Mouse (Mus musculus) B cell, adult 2 months (primary cell): ENCODE results near the gene Vash1.

Experiments used
- DNase-seq, 2 experiments: peaks; one replicate each; pipeline ENCODE4 v3.0.0; 2022

Gene Vash1

DNA sequence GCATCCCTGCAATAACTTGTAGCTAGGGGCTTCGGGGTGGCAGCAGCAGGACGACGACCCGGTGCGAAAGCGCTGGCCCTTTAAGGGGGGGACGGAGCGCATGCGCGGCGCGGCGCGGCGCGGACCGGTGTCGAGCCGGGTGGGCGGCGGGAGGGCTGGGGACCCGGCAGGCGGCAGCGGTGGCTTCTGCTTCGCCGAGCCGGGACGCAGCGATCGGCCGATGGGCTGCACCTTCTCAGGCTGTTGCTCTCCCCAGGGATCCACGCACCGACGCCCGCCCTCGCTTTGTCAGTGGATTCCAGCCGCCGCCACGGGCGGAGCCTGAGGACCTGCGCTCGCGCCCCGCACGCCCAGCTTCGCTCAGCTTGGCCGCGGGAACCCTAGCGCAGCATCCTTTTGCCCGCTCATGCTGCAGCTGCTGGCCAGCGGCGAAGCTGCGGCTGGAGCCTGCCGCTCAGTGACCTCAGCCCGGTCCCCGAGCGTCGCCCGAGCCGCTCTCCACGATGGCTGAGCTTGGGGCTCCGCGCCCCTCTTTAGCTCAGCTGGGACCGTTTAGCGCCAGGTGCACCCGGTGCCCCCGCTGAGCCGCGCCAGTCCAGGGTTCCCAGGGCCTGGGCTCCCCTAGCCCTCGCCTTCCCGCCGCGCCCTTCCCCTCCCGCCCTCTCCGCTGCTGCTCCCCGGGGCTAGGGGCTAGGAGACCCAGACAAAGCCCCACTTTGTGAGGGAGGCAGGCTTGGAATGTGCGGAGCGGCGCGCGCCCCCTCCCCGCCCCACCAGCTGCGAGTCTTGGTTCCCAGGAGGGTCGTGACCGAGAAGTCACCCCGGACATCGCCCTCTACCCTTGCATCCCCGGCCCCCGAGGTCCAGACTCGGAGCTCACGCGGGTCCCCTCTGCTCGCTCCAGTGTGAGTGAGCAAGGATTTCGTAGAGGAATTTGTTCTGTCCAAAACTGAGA lies at the start of gene Vash1:
TSS of gene Vash1 (plus strand) at position 110 of the 955 bp plus-strand sequence.
- peak; percentile 32 to 43 for DNase-seq

DNA sequence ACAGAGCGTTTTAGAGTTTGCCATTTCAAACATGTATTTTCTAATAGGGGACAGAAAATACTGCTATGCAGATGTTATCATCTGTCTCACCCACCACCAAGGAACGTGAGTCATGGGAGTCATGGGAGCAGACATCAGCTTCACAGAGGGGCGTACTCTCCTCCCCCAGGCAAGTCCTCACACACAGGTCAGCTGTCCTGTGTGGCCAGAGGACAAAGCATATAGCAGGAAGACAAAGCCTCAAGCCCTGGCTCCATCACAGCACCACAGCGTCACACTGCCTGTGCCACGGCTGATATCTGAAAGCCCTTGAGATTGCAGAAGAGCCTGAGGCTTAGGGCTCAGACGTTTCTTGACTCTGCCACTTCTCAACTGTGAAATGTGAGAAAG lies 49.7 kb upstream of the Vash1 start:
- DNase-seq: no peak

DNA sequence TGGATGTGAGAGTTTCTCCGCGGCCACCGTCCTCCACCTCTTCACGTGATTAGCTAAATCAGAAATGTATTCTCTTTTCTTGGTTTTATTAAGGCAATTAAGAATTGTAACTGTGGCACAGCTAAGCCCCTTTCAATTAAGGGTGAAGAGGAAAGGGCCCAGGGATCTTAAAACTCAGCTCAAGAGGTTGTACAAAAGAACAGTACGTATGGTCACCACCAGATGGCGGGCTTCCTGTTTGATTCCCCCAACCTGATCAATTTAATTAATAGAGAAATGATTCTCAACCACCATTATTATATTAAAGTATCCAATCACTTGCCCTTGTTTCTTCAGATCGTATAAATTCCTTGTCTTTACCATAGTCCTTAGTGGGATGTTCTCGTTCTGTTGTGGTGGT lies 36.7 kb upstream of the Vash1 start:
- DNase-seq: peak; percentile 11 to 31

DNA sequence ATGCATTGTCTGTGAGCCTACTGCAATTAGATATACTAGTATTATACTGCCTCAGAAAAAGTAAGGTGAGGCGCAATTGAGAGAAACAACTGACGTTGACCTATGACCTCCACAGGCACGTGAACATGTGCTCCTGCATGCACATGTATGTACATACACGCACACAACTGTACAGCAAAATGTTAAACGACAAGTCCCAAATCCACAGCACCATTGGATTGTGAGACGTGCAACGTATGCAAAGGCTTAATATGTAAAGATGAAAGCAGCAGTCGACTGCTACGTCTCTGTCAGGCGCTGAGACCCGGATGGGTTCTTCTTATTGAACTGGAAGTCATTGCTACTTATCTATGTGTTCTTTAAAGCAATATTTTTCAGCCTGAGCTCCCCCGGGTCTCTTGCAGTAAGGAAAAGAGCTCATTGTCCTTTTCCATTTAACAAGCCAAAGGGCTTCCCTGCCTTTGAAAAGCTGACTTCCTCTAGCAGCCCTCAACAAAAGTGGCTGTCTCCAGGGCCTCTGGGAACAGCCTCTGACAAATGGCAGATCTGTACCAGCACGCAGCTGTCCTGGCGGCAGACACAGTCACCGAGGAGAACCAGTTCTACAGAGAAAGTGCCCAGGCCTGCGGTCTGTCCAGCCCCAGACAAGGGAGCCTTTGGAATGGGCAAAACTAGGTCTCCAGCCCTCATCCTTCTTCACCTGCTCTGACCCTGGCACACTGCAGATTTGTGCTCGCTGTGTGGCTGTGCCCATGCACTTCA lies 33.8 kb upstream of the Vash1 start:
- DNase-seq: no peak

DNA sequence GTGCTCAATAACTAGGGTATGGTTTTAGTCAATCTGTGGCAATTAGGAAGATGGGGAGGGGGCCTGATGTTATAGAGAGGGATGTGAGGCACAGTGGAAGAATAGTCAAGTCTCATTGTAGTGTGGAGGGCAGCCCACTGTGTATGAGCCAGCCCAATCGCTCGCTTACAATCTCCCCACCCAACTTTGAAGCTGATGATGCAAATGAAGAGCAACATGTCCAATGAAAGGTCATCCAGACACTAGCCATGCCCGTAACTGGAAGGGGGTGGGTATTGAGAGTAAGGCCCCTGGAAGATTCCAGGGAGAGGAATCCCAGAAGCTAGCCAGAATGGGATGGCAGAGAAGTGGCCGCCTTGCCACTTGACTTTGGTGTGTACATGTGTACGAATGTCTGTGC lies 33.0 kb upstream of the Vash1 start:
- DNase-seq: no peak

DNA sequence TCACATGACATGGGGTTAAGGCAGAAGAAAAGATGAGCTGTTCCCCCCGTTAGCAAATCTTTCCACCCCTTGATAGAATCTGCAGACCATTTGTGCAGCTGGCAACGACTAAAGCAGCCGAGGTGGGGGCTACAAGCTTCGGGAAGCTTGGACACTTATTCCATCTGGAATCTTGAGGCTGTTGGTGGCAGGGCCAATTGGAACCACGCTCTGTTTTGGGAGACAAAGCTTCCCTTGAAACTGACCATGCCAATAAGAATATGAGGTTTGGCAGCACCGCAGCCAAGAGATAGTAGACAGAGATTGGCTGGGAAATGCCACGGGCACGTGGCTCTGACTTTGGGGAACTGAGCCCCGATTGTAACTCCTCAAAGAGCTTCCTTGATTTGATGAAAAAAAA lies 31.7 kb upstream of the Vash1 start:
- no peak for DNase-seq

DNA sequence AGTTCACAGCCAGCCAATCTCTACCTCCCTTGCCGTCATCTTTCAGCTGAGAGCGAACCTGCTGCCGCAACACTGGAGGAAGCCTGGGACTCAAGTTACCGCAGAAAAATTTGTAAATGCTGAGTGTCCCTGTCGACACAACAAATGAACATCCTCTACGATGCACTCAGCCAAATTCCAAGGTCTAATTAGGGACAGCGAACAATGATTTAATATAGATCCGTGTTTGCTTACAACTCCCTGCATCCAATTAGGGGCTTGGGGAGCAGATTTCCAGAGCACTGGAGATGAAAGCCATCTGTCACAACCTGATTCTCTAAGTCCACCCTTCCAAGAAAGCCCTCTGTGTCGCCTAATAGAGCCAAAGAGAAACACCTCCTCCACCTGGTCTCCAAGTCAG lies 31.2 kb upstream of the Vash1 start:
- no peak for DNase-seq

DNA sequence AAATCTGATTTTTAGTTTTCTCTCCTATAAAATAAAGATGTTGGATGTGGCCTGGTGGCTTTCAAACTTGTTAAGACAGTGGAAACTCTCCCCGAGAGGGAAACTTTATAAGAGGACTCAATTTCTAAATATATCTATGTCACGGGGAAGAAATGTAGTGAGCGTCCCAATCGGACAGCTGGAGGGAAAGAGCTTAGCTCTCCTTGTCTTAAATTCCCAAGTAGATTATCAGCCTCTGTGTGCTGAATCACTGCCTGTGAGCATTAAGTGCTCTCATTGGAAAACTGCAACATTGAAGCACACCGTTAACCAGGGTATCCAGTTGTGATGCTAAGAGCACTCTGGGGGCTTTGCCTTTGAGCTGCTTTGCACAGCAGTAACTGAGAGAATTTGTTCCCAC lies 30.8 kb upstream of the Vash1 start:
- no peak for DNase-seq

DNA sequence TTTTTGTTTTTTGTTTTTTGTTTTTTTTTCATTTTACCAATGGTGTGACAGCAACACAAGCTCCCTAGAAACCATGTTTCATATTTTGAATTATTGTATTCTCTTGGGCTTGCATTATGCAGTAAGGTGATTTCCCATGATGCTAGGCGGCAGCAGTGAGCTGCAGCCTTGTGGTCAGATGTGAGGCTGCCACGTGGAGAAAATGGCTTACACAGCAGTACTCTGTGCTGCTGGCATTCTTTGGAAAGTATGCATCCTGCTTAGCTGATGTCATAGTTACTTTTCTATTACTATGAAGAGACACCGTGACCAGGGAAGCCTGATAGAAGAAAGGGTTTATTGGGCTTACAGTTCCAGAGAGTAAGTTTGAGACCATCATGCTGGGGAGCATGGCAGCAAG lies 30.0 kb upstream of the Vash1 start:
- no peak for DNase-seq

DNA sequence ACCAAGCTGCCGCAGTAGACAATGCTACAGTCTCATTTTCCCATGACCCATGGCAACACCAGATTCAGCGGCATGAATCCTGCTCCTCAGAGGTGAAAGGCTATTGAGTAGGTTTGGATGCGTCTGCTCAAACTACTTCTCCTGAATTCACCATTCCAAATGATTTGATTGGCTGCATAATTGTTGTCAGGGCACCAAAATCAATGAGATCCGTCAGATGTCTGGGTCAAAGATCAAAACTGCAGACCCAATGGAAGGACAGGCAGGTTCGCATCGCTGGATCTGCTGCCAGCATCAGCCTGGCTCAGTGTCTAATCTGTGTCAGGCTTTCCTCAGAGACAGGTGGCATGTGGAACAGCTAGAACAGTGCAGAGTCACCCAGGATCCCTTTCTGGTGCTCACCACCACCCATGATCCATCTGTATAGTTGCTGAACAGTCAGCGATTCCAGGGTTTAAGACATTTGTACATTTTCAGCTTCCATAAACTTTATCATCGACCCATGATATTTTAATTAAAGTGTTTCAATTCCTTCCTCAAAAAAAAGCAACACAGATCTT lies 27.1 kb upstream of the Vash1 start:
- no peak for DNase-seq

DNA sequence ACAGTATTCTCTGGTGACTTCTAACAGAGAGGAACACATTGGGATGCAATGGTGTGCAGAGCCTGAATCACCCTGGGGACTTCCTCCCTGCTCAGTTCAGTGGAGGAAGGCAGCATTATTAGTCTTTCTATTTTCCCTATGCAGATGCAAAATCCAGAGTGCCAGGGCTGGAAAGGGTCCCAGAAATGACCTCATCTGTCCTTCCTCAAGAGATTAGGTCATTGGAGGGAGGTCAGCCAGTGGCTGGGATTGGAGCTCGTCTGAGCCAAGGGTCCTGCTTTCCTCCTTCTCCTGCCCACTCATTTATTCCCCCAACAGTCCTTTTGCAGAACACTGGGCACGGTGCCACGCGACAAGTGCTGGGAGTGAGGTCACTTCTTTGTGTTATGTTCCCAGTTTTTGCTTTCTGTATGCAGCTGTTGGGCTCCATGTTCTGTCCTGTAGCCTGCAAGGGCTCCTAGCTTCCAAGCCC lies 25.9 kb upstream of the Vash1 start:
- no peak for DNase-seq

DNA sequence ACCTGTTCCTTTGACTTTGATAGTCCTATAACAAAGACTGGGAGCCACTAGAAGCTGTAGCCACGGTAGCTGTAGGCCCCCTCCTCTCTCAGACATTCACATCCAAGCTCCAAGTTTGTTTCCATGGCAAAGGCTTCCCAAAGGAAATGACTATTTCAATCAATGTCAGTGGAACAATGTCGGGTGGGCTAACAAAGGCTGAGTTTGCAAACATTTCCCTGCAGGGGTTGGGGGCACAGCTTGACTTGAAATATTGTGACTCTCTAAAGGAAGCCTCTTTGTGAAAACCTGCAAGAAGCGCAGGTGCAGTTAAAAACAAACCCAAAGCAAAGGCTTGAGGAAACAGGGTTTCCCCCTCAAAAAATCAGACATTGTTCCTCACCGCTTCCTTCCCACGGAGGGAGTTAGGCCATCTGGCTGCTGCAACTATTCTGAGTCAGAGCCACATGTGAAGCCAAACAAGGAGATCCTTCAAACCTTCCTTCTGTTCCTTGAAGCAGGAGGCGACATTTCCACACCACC lies 19.0 kb upstream of the Vash1 start:
- DNase-seq: no peak

DNA sequence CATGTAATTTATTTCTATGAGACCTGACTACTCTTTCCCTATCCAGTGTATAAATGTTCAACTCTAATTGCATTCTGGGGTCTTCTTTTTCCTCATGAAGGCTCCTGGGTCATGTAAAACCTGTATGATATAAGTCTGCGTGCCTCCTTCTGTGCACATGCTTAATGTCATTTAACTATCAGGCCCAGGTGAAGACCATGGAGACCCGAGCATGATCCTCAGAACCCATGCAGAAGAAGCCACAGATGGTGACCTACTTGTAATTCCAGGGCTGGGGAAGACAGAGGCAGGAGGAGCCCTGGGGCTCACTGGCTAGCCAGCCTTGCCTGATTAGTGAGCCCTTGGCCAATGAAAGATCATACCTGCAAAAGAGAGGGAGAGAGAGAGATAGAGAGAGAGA lies 18.0 kb upstream of the Vash1 start:
- DNase-seq: no peak

DNA sequence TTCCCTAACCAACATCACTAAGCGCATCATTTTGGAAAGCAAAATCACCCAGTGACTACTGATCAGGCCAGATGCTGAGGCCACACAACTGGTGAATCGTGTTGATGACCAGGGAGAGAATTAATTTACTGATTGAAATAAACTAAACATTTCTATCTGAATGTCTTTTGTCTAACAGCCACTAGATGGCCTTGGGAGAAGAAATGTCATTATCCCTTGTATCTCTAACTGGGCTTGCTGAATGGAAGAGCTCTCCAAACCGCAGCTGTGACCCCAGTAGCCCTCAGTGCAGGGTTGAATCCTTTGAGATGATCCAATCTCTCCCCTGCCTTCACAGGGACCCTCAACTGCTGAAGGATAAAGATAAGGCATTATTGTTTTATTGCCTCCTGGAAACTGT lies 12.8 kb upstream of the Vash1 start:
- DNase-seq: no peak

DNA sequence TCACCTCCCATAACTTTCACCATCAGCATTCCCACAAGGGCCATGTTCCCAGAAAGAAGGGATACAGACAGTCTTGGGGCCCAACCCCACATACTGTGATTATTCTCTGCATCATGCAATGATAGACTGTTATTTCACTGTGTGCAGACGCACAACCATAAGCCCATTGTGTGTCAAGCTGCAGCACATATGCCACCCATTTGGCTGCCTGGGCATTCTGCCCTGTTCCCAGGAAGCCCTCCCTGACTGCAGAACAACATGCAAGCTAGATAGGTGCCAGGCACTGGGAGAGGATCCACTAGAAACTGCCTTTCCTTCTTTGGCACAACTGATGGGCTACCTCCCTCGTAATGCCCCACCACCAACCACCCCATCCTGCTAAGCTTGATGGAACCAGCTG lies 10.1 kb upstream of the Vash1 start:
- DNase-seq: no peak

DNA sequence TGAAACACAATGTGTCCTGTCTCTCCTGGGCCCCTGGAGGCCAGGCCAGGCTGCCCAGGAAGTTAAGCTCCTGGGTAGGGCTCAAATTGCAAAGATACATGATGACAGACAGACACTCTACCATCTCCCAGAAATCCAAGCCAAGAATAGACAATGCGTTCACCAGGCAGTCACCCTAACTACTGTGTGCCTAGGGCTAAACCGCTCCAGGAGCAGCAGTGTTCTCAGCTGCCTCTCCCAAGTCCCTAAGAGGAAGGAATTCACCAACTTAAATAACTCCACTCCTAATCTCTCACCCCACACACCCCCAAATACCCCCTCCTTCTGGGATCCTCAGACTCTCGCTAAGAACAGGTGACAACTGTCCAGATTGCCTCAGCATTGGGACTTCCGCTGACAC lies 6.4 kb upstream of the Vash1 start:
- DNase-seq: no peak

DNA sequence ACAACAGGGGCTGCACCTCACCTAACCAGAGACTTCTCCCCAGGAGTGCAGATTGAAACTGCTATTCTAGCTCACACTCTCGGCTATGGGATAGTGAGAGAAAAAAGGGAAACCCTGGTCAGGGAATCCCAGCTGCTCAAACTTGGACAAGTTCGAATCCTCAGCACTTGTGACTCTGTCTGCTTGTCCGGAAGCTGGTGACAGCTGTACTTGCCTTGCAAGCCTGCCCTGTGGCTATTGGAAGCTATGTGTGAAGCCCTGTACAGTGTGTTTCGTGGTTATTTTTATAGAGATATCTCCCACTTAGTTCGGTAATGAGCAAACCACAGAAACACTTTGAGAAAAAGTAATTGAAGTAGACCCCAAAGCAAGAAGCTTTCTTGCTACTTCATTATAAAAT lies 6.0 kb upstream of the Vash1 start:
- no peak for DNase-seq

DNA sequence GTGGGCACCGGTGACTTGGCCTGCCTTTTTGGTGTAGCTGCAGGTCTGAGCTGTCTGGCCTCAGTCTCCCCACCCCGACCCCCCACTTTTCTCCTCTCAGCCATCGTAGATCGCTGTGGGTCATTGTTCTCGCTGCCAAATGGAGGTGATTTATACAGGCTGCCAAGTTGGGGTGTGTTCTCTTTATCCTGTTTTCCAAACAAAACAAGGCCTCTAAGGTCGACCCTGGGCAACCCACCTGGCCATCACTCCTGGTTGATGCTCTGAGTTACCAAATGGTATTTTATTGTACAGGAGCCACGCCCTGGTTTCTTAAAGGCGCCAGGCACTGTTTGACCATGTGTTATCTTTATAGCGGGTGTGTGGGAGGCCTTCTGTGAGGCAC lies 1.0 kb downstream of the Vash1 start:
- DNase-seq: no peak

DNA sequence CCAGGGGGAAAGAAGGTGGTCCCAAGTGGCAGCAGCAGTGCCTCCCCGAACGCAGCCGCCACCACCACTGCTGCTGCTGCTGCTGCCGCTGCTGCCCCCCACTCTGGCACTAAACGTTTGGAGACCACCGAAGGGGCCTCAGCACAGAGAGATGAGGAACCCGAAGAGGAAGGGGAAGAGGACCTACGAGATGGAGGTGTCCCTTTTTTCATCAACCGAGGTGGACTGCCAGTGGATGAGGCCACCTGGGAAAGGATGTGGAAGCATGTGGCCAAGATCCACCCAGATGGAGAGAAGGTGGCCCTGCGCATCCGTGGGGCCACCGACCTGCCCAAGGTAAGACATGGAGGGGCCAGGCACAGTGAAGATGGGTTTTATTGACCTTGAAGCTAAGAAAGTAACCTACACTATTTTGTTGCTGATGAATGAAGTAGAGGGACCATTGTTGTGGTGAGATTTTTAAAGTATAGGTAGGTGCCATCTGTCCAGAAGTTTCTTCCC lies 1.5 kb downstream of the Vash1 start:
- no peak for DNase-seq

DNA sequence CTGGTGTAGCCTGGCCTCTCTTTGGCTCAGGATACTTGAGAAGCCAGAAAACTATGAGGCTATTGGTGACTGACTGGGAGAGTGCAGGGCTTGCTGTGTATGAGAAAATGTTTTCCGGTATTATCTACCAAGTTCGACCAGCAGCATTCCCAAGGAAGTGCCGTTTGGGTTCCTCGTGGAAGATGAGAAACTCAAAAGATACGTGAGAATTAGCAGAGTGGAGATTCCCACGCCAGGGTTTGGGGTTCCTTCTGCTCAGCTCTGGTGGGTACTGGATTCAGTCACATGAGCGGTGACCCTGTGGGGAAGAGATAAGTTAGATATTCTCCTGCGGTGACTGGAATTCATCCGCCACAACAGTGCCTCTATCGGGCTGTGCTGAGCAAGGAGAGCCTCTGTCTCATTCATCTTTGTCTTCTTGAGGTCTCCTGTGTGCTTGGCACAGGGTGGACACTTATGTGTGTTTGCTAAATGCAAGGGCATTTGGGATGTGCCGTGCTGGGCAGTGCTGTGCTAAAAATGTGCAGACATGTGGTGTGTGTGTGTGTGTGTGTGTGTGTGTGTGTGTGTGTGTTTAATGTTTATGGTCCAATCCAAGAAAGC lies 2.2 kb downstream of the Vash1 start:
- DNase-seq: no peak

DNA sequence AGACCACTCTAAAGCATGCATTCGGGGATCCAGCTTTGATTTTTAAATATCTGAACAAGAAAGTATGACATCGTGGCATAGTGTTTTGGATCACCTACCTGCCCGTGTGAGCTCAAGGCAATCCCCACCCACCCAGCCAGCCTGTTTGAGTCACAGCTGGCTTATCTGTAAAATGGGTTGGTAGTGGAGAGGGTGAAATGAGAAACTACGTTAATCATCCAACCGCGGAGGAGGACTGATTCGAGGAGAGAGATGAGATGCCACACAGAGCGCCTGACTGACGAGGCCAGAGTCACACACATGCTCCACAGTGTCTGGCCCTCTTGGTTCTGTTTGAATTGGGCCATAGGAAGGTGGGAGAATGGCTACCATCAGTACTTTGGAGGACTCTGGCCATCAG lies 3.1 kb downstream of the Vash1 start:
- DNase-seq: no peak

DNA sequence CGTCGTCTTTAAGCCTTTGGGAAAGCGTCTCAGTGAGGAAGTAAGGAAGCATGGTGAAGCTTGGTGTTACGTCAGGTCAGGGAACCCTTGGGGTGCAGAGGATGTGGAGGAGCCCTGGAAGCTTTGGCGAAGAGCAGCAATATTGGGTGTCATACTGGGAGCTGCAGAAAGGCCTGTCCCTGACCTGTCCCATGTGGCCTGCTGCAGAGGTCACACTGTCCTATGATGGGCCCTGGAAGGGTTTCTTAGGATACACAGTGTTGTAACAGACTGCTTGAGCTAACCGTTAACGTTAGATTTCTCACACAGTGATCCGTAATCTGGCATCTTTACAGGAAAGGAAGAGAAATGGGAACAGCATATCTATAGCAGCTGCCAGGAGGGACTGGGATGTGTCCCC lies 3.7 kb downstream of the Vash1 start:
- no peak for DNase-seq

DNA sequence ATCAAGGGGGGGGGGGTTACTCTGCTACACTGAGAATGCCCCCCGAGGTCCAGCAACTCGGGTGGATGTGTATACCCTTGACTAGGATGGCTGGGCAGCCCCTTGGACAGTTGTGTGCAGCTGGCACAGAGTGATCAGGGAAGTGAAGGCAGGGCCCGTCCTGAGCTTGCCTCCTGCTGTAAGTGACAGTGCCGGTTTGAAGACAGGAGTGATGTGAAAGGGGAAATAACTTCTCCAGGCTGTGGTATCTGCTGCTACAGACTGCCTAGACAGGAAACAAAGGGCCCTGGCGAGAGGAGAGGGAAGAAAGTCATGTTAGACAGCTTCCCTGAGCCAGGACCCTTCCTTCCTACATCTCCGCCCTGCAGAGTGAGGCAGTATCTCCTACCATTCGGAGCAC lies 5.2 kb downstream of the Vash1 start:
- no peak for DNase-seq
